Mouse (Mus musculus) megakaryocyte, embryonic 14.5 days (primary cell): ENCODE measurements at regions not wholly inside any gene's neighbourhood (a gene's known extent, or its start where the extent isn't known, plus 50 kb on each side); places are given as distances from the start of the nearest gene placed in this dataset.

ENCODE experiments used
- H3K27me3 ChIP-seq: replicated peaks from 2 replicates; pipeline ENCODE3; 2012; ENCODE audit warnings: inconsistent platforms
- H3K36me3 ChIP-seq: replicated peaks from 2 replicates; pipeline ENCODE3; 2012; ENCODE audit warnings: low read length, inconsistent platforms, mixed read lengths
- H3K4me1 ChIP-seq: 2 replicates; pipeline ENCODE4 v1.6.1; 2012; ENCODE audit warnings: inconsistent platforms
- H3K4me3 ChIP-seq: replicated peaks from 2 replicates; pipeline ENCODE3; 2012; ENCODE audit warnings: moderate library complexity, mild to moderate bottlenecking, inconsistent platforms
- H3K9me3 ChIP-seq: 2 replicates; pipeline ENCODE4 v1.6.1; 2012; ENCODE audit warnings: inconsistent platforms
- FLI1 ChIP-seq: IDR thresholded peaks from 2 replicates; pipeline ENCODE4 v1.6.1; 2012; ENCODE audit warnings: low read length, inconsistent platforms, mixed read lengths
- GATA1 ChIP-seq: IDR thresholded peaks from 3 replicates; pipeline ENCODE4 v1.6.1; 2012; ENCODE audit warnings: mixed read lengths, low read length, inconsistent platforms, borderline replicate concordance

- TF ChIP-seq FLI1 (no peak), GATA1 (no peak)
- peaks cover 60% of the 10 kb centered on the region for H3K9me3 ChIP-seq
- no peaks in the 10 kb centered on the region for H3K36me3 ChIP-seq
- H3K27me3 ChIP-seq, result no peaks in the 10 kb centered on the region
- H3K4me3 ChIP-seq, result no peak overlapping the region
- no peaks in the 10 kb centered on the region for H3K4me1 ChIP-seq
Measured at GRCm38 (mm10) chr4:142492926-142493492, 253.8 kb upstream of the Kazn start.

GRCm38 (mm10) chr4:142485784-142486423 lies 246.7 kb upstream of the Kazn start:
- H3K9me3 ChIP-seq, result peaks cover 4% of the 10 kb centered on the region
- no peaks in the 10 kb centered on the region for H3K4me1 ChIP-seq
- no peaks in the 10 kb centered on the region for H3K36me3 ChIP-seq
- TF ChIP-seq FLI1, result no peak
- no peak for TF ChIP-seq GATA1
- no peak overlapping the region for H3K4me3 ChIP-seq
- no peaks in the 10 kb centered on the region for H3K27me3 ChIP-seq

DNA sequence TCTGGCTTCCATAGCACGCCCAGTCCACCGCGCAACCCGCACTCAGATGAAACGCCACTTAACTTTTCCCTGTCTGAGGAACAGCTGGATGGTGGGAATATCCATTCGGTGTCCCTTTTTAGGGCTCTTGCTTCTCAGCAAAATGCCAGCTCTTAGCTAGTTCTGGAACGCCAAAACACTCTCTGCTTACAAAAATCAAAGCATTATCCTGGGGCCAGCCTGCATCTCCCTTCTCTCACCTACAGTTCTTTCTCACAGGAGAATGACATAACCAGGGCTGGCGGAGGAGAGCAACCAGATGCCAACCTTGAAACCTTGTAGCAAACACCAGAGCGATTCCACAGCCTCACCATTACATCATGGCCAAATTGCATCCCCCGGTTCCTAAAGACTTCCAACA lies 236.4 kb upstream of the Kazn start:
- no peaks in the 10 kb centered on the region for H3K9me3 ChIP-seq
- H3K36me3 ChIP-seq, result no peaks in the 10 kb centered on the region
- peaks cover 5% of the 10 kb centered on the region for H3K27me3 ChIP-seq
- no peaks in the 10 kb centered on the region for H3K4me1 ChIP-seq
- TF ChIP-seq FLI1 (no peak), GATA1 (no peak)
- no peak overlapping the region for H3K4me3 ChIP-seq

GRCm38 (mm10) chr4:142474626-142475025 lies 235.4 kb upstream of the Kazn start:
- Histone ChIP-seq H3K36me3 (no peaks in the 10 kb centered on the region), H3K27me3 (peaks cover 5% of the 10 kb centered on the region), H3K9me3 (peaks cover 3% of the 10 kb centered on the region; the same call in 1 of the 2 replicates), H3K4me1 (no peaks in the 10 kb centered on the region), H3K4me3 (no peak overlapping the region)
- TF ChIP-seq FLI1 (no peak), GATA1 (no peak)

GRCm38 (mm10) chr4:142474018-142474417 lies 234.8 kb upstream of the Kazn start:
- H3K36me3 ChIP-seq, result no peaks in the 10 kb centered on the region
- no peak for TF ChIP-seq FLI1
- TF ChIP-seq GATA1, result no peak
- H3K27me3 ChIP-seq, result peaks cover 5% of the 10 kb centered on the region
- peaks cover 4% of the 10 kb centered on the region; the same call in 1 of the 2 replicates for H3K9me3 ChIP-seq
- no peak overlapping the region for H3K4me3 ChIP-seq
- H3K4me1 ChIP-seq, result no peaks in the 10 kb centered on the region

- peaks cover 4% of the 10 kb centered on the region; the same call in 1 of the 2 replicates for H3K9me3 ChIP-seq
- no peaks in the 10 kb centered on the region for H3K36me3 ChIP-seq
- peaks cover 5% of the 10 kb centered on the region for H3K27me3 ChIP-seq
- TF ChIP-seq GATA1, result no peak
- no peak for TF ChIP-seq FLI1
- no peak overlapping the region for H3K4me3 ChIP-seq
- H3K4me1 ChIP-seq, result no peaks in the 10 kb centered on the region
Measured at GRCm38 (mm10) chr4:142473284-142473683, 234.1 kb upstream of the Kazn start.

- TF ChIP-seq GATA1 (no peak), FLI1 (no peak)
- Histone ChIP-seq H3K27me3 (peaks cover 5% of the 10 kb centered on the region), H3K9me3 (peaks cover 4% of the 10 kb centered on the region; the same call in 1 of the 2 replicates), H3K4me3 (no peak overlapping the region), H3K36me3 (no peaks in the 10 kb centered on the region), H3K4me1 (no peaks in the 10 kb centered on the region)
Measured at GRCm38 (mm10) chr4:142472332-142472731, 233.1 kb upstream of the Kazn start.

- H3K9me3 ChIP-seq, result peaks cover 11% of the 10 kb centered on the region
Measured at GRCm38 (mm10) chr4:142470784-142471183, 231.6 kb upstream of the Kazn start.

DNA sequence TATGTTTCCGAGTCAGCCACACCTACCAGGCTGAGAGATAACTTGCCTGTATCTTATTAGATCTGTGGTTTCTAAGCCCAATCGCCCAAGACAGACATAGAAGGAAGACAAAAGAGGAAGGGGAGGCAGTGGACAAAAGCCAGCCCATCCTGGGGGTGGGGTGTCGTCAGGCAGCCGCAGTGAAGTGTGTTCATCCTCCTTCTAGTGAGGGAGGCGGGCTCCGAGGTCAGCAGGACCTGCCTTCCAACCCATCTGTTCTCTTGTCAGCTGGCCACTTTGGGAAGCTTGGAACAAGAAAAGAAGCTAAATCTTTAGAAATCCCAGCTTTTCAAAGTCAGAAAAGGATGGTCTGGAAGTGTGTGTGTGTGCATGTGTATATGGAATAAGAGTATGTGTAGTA lies 228.7 kb upstream of the Kazn start:
- H3K27me3 ChIP-seq, result no peaks in the 10 kb centered on the region
- H3K36me3 ChIP-seq, result no peaks in the 10 kb centered on the region
- H3K9me3 ChIP-seq, result peaks cover 38% of the 10 kb centered on the region
- no peak for TF ChIP-seq GATA1
- TF ChIP-seq FLI1, result no peak
- H3K4me1 ChIP-seq, result no peaks in the 10 kb centered on the region
- no peak overlapping the region for H3K4me3 ChIP-seq

More at GRCm38 (mm10) chr4:142470784-142471183, 231.6 kb upstream of the Kazn start:
- Histone ChIP-seq H3K27me3 (peaks cover 5% of the 10 kb centered on the region), H3K36me3 (no peaks in the 10 kb centered on the region), H3K4me1 (no peaks in the 10 kb centered on the region), H3K4me3 (no peak overlapping the region)
- TF ChIP-seq GATA1 (no peak), FLI1 (no peak)

- H3K4me3 ChIP-seq, result no peak overlapping the region
Measured at GRCm38 (mm10) chr4:142465226-142465625, 226.0 kb upstream of the Kazn start.

More at GRCm38 (mm10) chr4:142465226-142465625, 226.0 kb upstream of the Kazn start:
- TF ChIP-seq FLI1 (no peak), GATA1 (no peak)
- peaks cover 63% of the 10 kb centered on the region for H3K9me3 ChIP-seq
- no peaks in the 10 kb centered on the region for H3K4me1 ChIP-seq
- no peaks in the 10 kb centered on the region for H3K27me3 ChIP-seq
- H3K36me3 ChIP-seq, result no peaks in the 10 kb centered on the region
